Mouse (Mus musculus) embryonic fibroblast, embryonic 13.5 days (primary cell): ENCODE measurements around the gene Zmiz1.

Experiments
- CTCF ChIP-seq: IDR thresholded peaks from 2 replicates; pipeline ENCODE4 v1.5.1; 2011; ENCODE audit warnings: mild to moderate bottlenecking, control low read depth, low read length, moderate library complexity, borderline replicate concordance; ENCODE audit not compliant: insufficient read depth
- POLR2A ChIP-seq: IDR thresholded peaks from 2 replicates; pipeline ENCODE4 v1.6.1; 2011; ENCODE audit warnings: low read depth, mild to moderate bottlenecking, control low read depth, low read length, moderate library complexity

DNA sequence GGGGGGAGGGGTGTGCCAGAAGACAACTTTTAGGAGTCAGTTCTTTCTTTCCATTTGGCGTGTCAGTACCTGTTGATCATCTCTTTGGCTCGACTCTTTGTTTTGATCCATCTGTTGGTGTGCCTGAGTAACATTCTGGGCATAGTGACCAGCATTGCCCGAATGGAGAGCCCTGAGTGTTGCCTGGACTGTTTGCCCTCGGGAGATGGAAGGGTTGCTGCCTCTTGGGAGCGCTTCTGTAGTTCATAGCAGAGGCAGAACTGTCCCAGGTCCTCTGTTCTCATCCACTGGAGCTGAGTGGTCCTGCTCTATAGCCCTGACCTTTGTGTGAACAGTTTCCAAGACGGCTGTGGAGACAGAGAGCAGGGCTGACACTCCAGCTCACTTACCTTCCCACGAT is 18.3 kb downstream of the Zmiz1 start:
- no peak for TF ChIP-seq CTCF
- no peak for TF ChIP-seq POLR2A
